Mouse (Mus musculus): ENCODE data around the gene Tescl. TPM values are rescaled to one million over a fixed set of nuclear protein-coding genes. Genes with fewer than 3 reads are reported as not detected.
A peak's percentile ranks its signal among the peaks of the same experiment; 100 is the strongest.

The Tescl gene
- not detected in 2 replicates for polyA plus RNA-seq (2015; fragmentation: Nextera tagmentation; extraction: Ambion mirVana)

DNA sequence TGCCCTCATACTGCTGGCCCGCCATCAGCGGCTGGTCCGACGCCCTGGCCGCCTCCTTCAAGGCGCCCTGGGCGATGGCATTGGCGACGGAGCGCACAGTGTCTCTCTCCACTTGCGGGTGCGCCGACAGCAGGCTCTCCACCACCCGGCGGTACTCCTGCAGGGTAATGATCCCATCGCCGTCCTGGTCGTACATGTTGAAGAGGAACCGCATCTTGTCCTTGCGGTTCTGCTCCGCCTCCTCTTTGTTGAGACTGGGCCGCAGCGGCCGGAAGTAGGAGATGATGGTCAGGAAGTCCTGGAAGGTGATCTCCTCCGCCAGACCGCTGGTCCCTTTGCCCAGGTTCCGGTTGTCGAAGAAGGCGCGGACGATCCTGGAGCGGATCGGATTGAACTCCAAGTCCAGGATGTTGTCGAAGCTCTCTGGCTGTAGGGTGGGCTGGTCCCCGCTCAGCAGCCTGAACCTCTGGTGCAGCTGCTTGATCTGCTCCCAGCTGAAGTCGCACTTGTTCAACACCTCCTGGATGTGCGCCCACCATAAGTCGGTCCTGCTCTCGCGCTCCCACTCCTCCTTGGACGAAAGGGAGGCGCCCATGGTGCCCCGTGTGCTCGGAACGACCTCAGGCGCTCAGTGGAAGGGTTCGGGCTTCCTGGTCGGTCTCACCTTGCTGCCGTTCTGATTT is at the start of gene Tescl:
TSS of gene Tescl (minus strand) at position 633 of the 683 bp plus-strand sequence.
- H3K9me3 ChIP-seq, result peaks cover 3% of the 10 kb centered on the region; the same call in 1 of the 2 replicates
- H3K4me2 ChIP-seq, result peak within 1 kb of the TSS; percentile 46
- 30% methylated on average over 49 of the region's 49 CpGs for WGBS
- H3K4me3 ChIP-seq, result peak within 1 kb of the TSS; percentile 26
- H3K36me3 ChIP-seq, result no peaks in the 10 kb centered on the region
- peaks cover 44% of the 10 kb centered on the region for H3K27me3 ChIP-seq (replicated peaks)
- no peak within 1 kb of the TSS for H3K9ac ChIP-seq
- no peak for ATAC-seq (ENCODE audit: extremely low read depth, insufficient number of reproducible peaks, low FRiP score, low TSS enrichment)
- H3K4me1 ChIP-seq, result no peaks in the 10 kb centered on the region
- H3K27ac ChIP-seq (replicated peaks), result no peak within 1 kb of the TSS

- no peak for ATAC-seq (ENCODE audit: extremely low read depth, insufficient number of reproducible peaks, low FRiP score, low TSS enrichment)
- no peaks in the 10 kb centered on the region for H3K36me3 ChIP-seq
- H3K9ac ChIP-seq, result no peak overlapping the region
- peaks cover 26% of the 10 kb centered on the region; the same call in 1 of the 2 replicates for H3K27me3 ChIP-seq (replicated peaks)
- no peak overlapping the region for H3K27ac ChIP-seq (replicated peaks)
- no peaks in the 10 kb centered on the region for H3K9me3 ChIP-seq
- peaks cover 11% of the 10 kb centered on the region; the same call in 1 of the 2 replicates for H3K4me1 ChIP-seq
- 79% methylated on average over 16 of the region's 16 CpGs for WGBS
- peak overlapping the region; percentile 16; the same call in 1 of the 2 replicates for H3K4me2 ChIP-seq
- H3K4me3 ChIP-seq, result no peak overlapping the region
These were observed 49.1 kb upstream of the Tescl start for GRCm38 (mm10) chr7:24382730-24383372.

DNA sequence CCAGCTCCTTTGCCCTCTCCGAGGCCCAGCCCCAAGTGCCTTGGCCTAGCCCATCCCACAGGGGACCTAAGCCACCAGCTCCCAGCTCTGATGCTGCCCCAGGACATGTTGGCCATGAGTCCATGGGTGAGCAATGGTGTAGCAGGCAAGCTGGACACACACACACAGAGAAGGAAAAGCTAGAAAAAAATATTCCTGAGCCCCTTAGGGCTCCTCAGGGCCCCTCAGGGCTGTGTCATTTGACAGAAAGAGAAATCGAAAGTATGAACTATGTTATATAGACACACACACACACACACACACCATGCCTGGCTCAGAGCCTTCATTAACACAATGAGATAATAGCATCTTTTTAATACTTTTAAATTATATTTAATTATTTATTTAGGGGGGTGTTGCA is 46.6 kb upstream of the Tescl start:
- H3K36me3 ChIP-seq, result no peaks in the 10 kb centered on the region
- H3K4me2 ChIP-seq, result peak overlapping the region; percentile 18; the same call in 1 of the 2 replicates

GRCm38 (mm10) chr7:24379934-24380333 is 46.2 kb upstream of the Tescl start:
- H3K4me3 ChIP-seq, result no peak overlapping the region
- no peak overlapping the region for H3K27ac ChIP-seq (replicated peaks)
- H3K9me3 ChIP-seq, result no peaks in the 10 kb centered on the region
- WGBS, result 42% methylated on average over 7 of the region's 7 CpGs
- no peaks in the 10 kb centered on the region for H3K36me3 ChIP-seq
- peaks cover 35% of the 10 kb centered on the region; the same call in 1 of the 2 replicates for H3K27me3 ChIP-seq (replicated peaks)
- peak overlapping the region; percentile 18; the same call in 1 of the 2 replicates for H3K4me2 ChIP-seq
- no peak overlapping the region for H3K9ac ChIP-seq
- ATAC-seq (ENCODE audit: extremely low read depth, insufficient number of reproducible peaks, low FRiP score, low TSS enrichment), result no peak
- peaks cover 22% of the 10 kb centered on the region for H3K4me1 ChIP-seq

More for the DNA sequence above, 46.6 kb upstream of the Tescl start:
- no peak overlapping the region for H3K4me3 ChIP-seq
- H3K9me3 ChIP-seq, result no peaks in the 10 kb centered on the region
- peaks cover 35% of the 10 kb centered on the region; the same call in 1 of the 2 replicates for H3K27me3 ChIP-seq (replicated peaks)
- WGBS, result 65% methylated on average over 2 of the region's 2 CpGs
- peaks cover 22% of the 10 kb centered on the region for H3K4me1 ChIP-seq
- no peak for ATAC-seq (ENCODE audit: extremely low read depth, insufficient number of reproducible peaks, low FRiP score, low TSS enrichment)
- H3K27ac ChIP-seq (replicated peaks), result no peak overlapping the region
- no peak overlapping the region for H3K9ac ChIP-seq

- Histone ChIP-seq H3K9me3 (no peaks in the 10 kb centered on the region), H3K36me3 (no peaks in the 10 kb centered on the region), H3K4me1 (peaks cover 31% of the 10 kb centered on the region), H3K9ac (no peak overlapping the region; the same call in 1 of the 2 replicates), H3K27ac (replicated peaks) (no peak overlapping the region), H3K4me3 (0 out of 2 replicates have a peak overlapping the region, but pooled peaks have one; percentile 11), H3K4me2 (peak overlapping the region; percentile 71), H3K27me3 (replicated peaks) (peaks cover 19% of the 10 kb centered on the region; the same call in 1 of the 2 replicates)
- 69% methylated on average over 10 of the region's 10 CpGs for WGBS
- ATAC-seq (ENCODE audit: extremely low read depth, insufficient number of reproducible peaks, low FRiP score, low TSS enrichment), result no peak
These were observed 44.4 kb upstream of the Tescl start for GRCm38 (mm10) chr7:24378049-24378701.

- Histone ChIP-seq H3K27me3 (replicated peaks) (peaks cover 16% of the 10 kb centered on the region; the same call in 1 of the 2 replicates), H3K4me1 (peaks cover 38% of the 10 kb centered on the region), H3K27ac (replicated peaks) (peak overlapping the region; percentile 66)
These were observed 43.5 kb upstream of the Tescl start for GRCm38 (mm10) chr7:24377091-24377865.

GRCm38 (mm10) chr7:24376456-24376855 is 42.7 kb upstream of the Tescl start:
- Histone ChIP-seq H3K27me3 (replicated peaks) (peaks cover 17% of the 10 kb centered on the region; the same call in 1 of the 2 replicates), H3K4me1 (peaks cover 38% of the 10 kb centered on the region), H3K9ac (peak overlapping the region; percentile 71; the same call in 1 of the 2 replicates), H3K27ac (replicated peaks) (peak overlapping the region; percentile 66), H3K4me2 (peak overlapping the region; percentile 71), H3K4me3 (peak overlapping the region; percentile 48; the same call in 1 of the 2 replicates), H3K9me3 (no peaks in the 10 kb centered on the region), H3K36me3 (no peaks in the 10 kb centered on the region)
- WGBS, result 79% methylated on average over 8 of the region's 8 CpGs
- ATAC-seq (ENCODE audit: extremely low read depth, insufficient number of reproducible peaks, low FRiP score, low TSS enrichment), result no peak

More at GRCm38 (mm10) chr7:24377091-24377865, 43.5 kb upstream of the Tescl start:
- peak overlapping the region; percentile 71 for H3K9ac ChIP-seq
- peak overlapping the region; percentile 48 for H3K4me3 ChIP-seq
- H3K9me3 ChIP-seq, result no peaks in the 10 kb centered on the region
- no peaks in the 10 kb centered on the region for H3K36me3 ChIP-seq
- H3K4me2 ChIP-seq, result peak overlapping the region; percentile 71
- peak; percentile 88 for ATAC-seq (ENCODE audit: extremely low read depth, insufficient number of reproducible peaks, low FRiP score, low TSS enrichment)
- 2% methylated on average over 45 of the region's 49 CpGs for WGBS

GRCm38 (mm10) chr7:24373538-24374379 is 40.0 kb upstream of the Tescl start:
- no peak for ATAC-seq (ENCODE audit: extremely low read depth, insufficient number of reproducible peaks, low FRiP score, low TSS enrichment)
- H3K4me1 ChIP-seq, result peaks cover 30% of the 10 kb centered on the region
- H3K9ac ChIP-seq, result peak overlapping the region; percentile 56
- peaks cover 28% of the 10 kb centered on the region; the same call in 1 of the 2 replicates for H3K27me3 ChIP-seq (replicated peaks)
- no peaks in the 10 kb centered on the region for H3K9me3 ChIP-seq
- H3K27ac ChIP-seq (replicated peaks), result peak overlapping the region; percentile 63
- peak overlapping the region; percentile 59 for H3K4me2 ChIP-seq
- peak overlapping the region; percentile 23 for H3K4me3 ChIP-seq
- no peaks in the 10 kb centered on the region for H3K36me3 ChIP-seq
- 34% methylated on average over 20 of the region's 20 CpGs for whole genome bisulfite sequencing

DNA sequence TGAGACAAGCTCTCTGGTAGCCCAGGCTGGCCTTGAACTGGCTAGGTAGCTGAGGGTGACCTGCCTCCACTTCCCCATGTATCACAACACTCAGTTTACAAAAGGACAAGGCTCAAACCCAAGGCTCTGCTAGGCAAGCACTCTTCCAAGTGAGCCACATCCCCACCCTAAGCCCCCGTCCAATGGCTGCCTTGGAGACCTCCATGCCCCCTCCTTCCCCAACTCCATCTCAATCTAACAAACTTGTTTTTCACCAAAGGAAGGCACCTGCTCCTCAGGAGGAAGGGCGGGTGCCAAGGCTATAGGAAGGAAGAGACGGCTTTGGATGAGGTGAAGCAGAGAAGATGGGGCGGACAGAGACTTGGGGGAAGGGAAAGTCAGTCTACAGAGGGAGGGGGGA is 39.0 kb upstream of the Tescl start:
- ATAC-seq (ENCODE audit: extremely low read depth, insufficient number of reproducible peaks, low FRiP score, low TSS enrichment), result no peak
- Histone ChIP-seq H3K9me3 (no peaks in the 10 kb centered on the region), H3K4me3 (peak overlapping the region; percentile 17; the same call in 1 of the 2 replicates), H3K4me1 (peaks cover 27% of the 10 kb centered on the region), H3K9ac (peak overlapping the region; percentile 40; the same call in 1 of the 2 replicates), H3K4me2 (peak overlapping the region; percentile 59), H3K36me3 (no peaks in the 10 kb centered on the region), H3K27ac (replicated peaks) (peak overlapping the region; percentile 45; the same call in 1 of the 2 replicates), H3K27me3 (replicated peaks) (peaks cover 24% of the 10 kb centered on the region; the same call in 1 of the 2 replicates)
- 47% methylated on average over 4 of the region's 4 CpGs for WGBS

Measured in heart, embryonic 13.5 days (tissue).